Mouse (Mus musculus): ENCODE data around the gene Nxph4. TPM values are rescaled to one million over a fixed set of nuclear protein-coding genes. Genes with fewer than 3 reads are reported as not detected.

Nxph4 gene
- polyA plus RNA-seq, 1 experiment from 2014 or later = 0.14 TPM

DNA sequence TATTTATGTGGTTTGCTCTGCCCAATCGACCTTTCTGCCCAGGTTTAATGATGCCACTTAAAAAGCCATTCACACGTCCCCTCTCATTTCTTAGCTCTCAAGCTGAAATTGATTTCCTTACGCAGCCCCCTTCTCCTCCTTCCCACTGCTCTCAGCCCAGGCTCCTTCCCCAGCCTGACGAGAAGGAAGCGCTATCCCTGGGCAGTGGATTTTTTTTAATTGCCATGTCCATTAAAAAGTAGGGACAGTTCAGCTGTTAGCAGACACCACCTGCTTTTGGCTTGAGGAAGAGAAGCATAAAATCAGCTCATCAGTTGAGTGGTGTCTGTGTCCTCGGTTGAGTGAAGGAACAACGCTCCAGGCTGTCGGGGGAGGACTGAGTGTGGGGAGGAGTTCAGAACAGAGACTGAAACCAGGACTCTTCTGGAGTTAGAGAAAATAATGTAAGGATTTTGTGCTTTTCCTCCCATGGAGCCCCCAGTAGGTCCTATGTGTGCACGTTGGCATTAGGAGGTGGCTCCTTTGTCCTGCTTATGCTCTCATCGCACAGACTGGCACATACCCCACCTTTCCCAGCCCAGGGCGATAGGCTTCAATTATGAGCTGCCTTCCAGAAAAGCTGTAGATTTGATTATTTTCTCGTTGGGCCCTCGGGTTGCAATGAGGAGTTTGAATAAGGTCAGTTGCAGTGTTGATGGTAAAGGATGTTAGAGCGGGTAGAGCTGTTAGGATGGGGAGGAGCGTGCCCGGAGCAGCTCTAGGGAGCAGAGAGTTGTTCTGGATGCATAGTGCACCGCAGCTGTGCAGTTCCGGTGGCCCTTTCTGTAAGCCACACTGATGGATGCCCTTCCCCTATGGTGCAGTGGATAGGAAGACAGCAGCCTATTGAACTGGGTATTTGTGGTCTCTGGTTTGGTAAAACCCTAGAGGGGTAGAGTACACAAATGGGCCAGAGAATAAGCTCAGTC, 43.9 kb downstream of the Nxph4 start:
- peaks cover 74% of the 10 kb centered on the region for H3K36me3 ChIP-seq (ENCODE audit: insufficient read depth)

DNA sequence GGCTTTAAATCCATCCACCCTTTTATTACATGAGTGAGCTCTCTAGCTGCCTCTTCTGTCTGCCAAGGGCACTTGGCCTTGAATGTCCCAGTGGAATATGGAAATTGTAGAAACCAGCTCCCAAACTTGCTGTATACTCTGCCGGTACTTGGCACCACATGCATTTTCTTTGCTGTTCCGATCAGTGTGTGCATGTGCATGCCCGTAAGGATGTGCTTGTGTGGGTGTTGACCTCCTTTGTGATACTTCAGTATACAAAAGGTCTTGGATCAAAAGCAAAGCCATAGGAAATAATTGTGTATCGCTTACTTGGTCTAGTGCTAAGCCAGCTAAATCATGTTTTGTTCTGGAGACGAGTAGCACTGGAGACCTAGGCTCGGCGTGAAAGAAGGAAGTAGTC, 45.5 kb downstream of the Nxph4 start:
- Histone ChIP-seq H3K27me3 (ENCODE audit: insufficient read depth, low read length) (no peaks in the 10 kb centered on the region), H3K4me3 (ENCODE audit: low read depth, low read length) (no peak overlapping the region), H3K4me2 (no peak overlapping the region), H3K27ac (ENCODE audit: low read depth) (no peak overlapping the region), H3K4me1 (ENCODE audit: insufficient read depth) (no peaks in the 10 kb centered on the region), H3K9ac (no peak overlapping the region), H3K9me3 (ENCODE audit: low read depth, low read length) (no peaks in the 10 kb centered on the region), H3K36me3 (ENCODE audit: insufficient read depth) (peaks cover 75% of the 10 kb centered on the region)
- ATAC-seq (ENCODE audit: insufficient read depth) = no peak
- no peak for DNase-seq
- no peak for TF ChIP-seq CTCF (IDR thresholded peaks at IDR 0.05; ENCODE audit: low read depth)
- WGBS = 89% methylated on average over 7 of the region's 7 CpGs

More for the DNA sequence above, 43.9 kb downstream of the Nxph4 start:
- Histone ChIP-seq H3K4me1 (ENCODE audit: insufficient read depth) (no peaks in the 10 kb centered on the region), H3K9ac (no peak overlapping the region), H3K4me2 (no peak overlapping the region), H3K9me3 (ENCODE audit: low read depth, low read length) (no peaks in the 10 kb centered on the region), H3K27ac (ENCODE audit: low read depth) (no peak overlapping the region), H3K4me3 (ENCODE audit: low read depth, low read length) (no peak overlapping the region), H3K27me3 (ENCODE audit: insufficient read depth, low read length) (no peaks in the 10 kb centered on the region)
- ATAC-seq (ENCODE audit: insufficient read depth) (no peak), DNase-seq (no peak)
- no peak for TF ChIP-seq CTCF (IDR thresholded peaks at IDR 0.05; ENCODE audit: low read depth)
- 85% methylated on average over 18 of the region's 18 CpGs for WGBS

DNA sequence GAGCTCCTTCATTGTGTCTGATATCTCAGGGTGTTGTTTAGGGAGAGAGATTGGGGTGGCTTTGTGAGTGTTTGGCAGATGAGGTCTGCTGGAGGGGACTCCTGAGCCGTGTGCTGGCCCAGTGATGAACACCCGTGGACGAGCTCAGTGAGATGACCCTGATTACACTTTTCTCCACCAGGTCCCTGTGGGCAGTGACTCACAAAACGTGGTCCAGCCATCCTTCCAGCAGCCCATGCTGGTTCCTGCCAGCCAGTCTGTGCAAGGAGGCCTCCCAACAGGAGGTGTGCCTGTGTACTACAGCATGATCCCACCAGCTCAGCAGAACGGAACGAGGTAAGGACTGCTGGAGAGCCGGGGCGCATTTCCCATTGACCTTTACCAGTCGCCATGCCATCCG, 49.1 kb downstream of the Nxph4 start:
- no peak overlapping the region for H3K27ac ChIP-seq (ENCODE audit: low read depth)
- DNase-seq (no peak), ATAC-seq (ENCODE audit: insufficient read depth) (no peak)
- H3K4me3 ChIP-seq (ENCODE audit: low read depth, low read length) = no peak overlapping the region
- TF ChIP-seq CTCF (IDR thresholded peaks at IDR 0.05; ENCODE audit: low read depth) = no peak
- H3K36me3 ChIP-seq (ENCODE audit: insufficient read depth) = peaks cover 60% of the 10 kb centered on the region
- H3K9me3 ChIP-seq (ENCODE audit: low read depth, low read length) = no peaks in the 10 kb centered on the region
- H3K9ac ChIP-seq = no peak overlapping the region
- H3K4me1 ChIP-seq (ENCODE audit: insufficient read depth) = no peaks in the 10 kb centered on the region
- WGBS = 82% methylated on average over 10 of the region's 10 CpGs
- no peak overlapping the region for H3K4me2 ChIP-seq
- no peaks in the 10 kb centered on the region for H3K27me3 ChIP-seq (ENCODE audit: insufficient read depth, low read length)

DNA sequence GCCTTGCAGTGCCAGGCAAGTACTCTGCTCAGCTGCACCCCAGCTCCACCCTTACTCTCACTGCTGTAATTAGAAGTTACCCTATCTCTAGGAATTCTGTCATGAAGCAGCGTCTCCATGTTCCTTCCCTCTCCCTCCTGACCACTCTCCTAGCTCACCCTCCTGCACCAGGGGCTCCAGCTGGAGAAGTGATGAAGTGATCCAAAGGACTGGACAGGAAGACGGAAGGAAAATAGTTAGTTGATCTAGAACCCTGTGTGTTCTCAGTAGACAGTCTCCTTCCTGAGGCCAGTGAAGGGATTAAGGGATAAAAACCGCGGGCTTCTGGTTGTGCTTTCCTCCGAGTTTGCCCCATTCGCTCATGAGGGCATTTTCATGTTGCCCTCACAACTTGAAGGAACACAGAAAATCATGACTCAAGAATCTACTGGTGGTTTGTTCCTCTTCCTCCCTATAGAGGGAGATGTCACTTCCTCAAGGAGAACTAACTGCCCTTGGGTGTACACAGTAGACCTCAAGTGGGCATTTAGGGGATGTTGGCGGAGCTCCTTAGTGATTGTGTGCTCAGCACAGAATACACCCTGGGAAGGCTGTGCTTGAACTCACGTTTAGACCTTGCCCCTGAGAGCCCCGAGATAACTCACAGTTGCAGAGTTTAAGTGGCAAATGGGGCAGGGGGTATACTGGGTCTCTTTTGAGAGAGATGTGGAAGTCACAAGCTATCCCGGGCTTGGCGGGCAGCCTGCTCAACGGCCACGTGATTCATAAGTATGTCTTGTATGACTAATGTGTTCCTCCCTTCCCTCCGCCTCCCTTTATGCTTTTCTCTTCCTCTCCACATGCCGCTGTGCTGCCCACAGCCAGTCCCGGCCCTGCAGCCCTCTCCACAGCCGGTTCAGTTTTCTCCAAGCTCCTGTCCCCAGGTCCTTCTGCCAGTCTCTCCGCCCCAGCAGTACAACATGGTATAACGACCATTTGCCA, 53.2 kb downstream of the Nxph4 start:
- no peak overlapping the region; the same call in 1 of the 2 replicates for H3K27ac ChIP-seq (ENCODE audit: low read depth)
- peak; percentile 74; the same call in 1 of the 2 replicates for ATAC-seq (ENCODE audit: insufficient read depth)
- TF ChIP-seq CTCF (IDR thresholded peaks at IDR 0.05; ENCODE audit: low read depth) = no peak
- H3K4me1 ChIP-seq (ENCODE audit: insufficient read depth) = no peaks in the 10 kb centered on the region
- peaks cover 54% of the 10 kb centered on the region for H3K36me3 ChIP-seq (ENCODE audit: insufficient read depth)
- H3K27me3 ChIP-seq (ENCODE audit: insufficient read depth, low read length) = no peaks in the 10 kb centered on the region
- H3K4me3 ChIP-seq (ENCODE audit: low read depth, low read length) = no peak overlapping the region
- H3K4me2 ChIP-seq = no peak overlapping the region
- no peak overlapping the region for H3K9ac ChIP-seq
- peak; percentile 69 for DNase-seq
- 67% methylated on average over 19 of the region's 19 CpGs for WGBS
- H3K9me3 ChIP-seq (ENCODE audit: low read depth, low read length) = no peaks in the 10 kb centered on the region

DNA sequence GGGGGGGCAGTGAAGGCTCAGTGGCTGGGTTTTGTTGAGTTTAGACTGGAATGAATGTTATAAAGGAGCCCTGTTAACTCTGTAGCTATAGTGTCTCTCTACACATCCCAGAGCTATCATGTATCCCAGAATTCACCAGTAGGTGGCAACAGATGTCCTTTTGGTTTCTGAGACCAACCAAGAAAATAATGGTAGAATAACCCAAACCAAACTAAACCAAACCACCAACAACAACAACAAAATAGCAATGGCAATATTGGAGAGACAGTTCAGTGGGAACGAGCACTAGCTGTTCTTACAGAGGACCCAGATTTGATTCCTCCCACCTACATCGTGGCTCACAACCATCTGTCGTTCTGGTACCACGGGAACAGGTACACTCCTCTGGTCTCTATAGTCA, 55.2 kb downstream of the Nxph4 start:
- WGBS = 89% methylated on average over 4 of the region's 4 CpGs

DNA sequence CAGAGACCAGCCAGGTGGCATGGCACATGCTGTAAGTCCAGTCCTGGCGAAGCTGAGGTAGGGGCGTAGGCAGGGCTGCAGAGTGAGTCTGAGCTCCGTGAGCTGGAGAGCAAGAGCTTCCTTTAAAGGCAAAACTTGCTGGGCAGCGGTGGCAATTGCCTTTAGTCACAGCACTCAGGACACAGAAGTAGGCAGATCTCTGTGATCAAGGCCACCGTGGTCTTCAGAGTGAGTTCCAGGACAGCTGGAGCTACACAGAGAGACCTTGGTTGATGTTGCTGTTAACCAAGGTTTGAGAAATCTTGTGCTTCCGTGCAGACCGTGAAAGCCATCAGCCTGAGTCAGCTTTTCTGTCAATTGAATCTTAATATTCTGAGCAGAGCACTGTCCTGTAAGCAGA, 57.1 kb downstream of the Nxph4 start:
- Histone ChIP-seq H3K36me3 (ENCODE audit: insufficient read depth) (peaks cover 32% of the 10 kb centered on the region), H3K9me3 (ENCODE audit: low read depth, low read length) (no peaks in the 10 kb centered on the region), H3K27me3 (ENCODE audit: insufficient read depth, low read length) (no peaks in the 10 kb centered on the region), H3K27ac (ENCODE audit: low read depth) (no peak overlapping the region), H3K4me2 (no peak overlapping the region), H3K4me1 (ENCODE audit: insufficient read depth) (no peaks in the 10 kb centered on the region), H3K9ac (no peak overlapping the region), H3K4me3 (ENCODE audit: low read depth, low read length) (no peak overlapping the region)
- ATAC-seq (ENCODE audit: insufficient read depth) (no peak), DNase-seq (no peak)
- WGBS = 82% methylated on average over 7 of the region's 7 CpGs
- no peak for TF ChIP-seq CTCF (IDR thresholded peaks at IDR 0.05; ENCODE audit: low read depth)

More for the DNA sequence above, 55.2 kb downstream of the Nxph4 start:
- peak; percentile 63 for TF ChIP-seq CTCF (IDR thresholded peaks at IDR 0.05; ENCODE audit: low read depth)
- Histone ChIP-seq H3K27me3 (ENCODE audit: insufficient read depth, low read length) (no peaks in the 10 kb centered on the region), H3K9ac (no peak overlapping the region), H3K4me3 (ENCODE audit: low read depth, low read length) (no peak overlapping the region), H3K9me3 (ENCODE audit: low read depth, low read length) (no peaks in the 10 kb centered on the region), H3K4me2 (no peak overlapping the region), H3K27ac (ENCODE audit: low read depth) (no peak overlapping the region), H3K36me3 (ENCODE audit: insufficient read depth) (peaks cover 44% of the 10 kb centered on the region), H3K4me1 (ENCODE audit: insufficient read depth) (no peaks in the 10 kb centered on the region)
- DNase-seq (peak; percentile 77), ATAC-seq (ENCODE audit: insufficient read depth) (no peak)
